Mouse (Mus musculus): ENCODE measurements at regions not wholly inside any gene's neighbourhood (a gene's known extent, or its start where the extent isn't known, plus 50 kb on each side); places are given as distances from the start of the nearest gene placed in this dataset.

DNA sequence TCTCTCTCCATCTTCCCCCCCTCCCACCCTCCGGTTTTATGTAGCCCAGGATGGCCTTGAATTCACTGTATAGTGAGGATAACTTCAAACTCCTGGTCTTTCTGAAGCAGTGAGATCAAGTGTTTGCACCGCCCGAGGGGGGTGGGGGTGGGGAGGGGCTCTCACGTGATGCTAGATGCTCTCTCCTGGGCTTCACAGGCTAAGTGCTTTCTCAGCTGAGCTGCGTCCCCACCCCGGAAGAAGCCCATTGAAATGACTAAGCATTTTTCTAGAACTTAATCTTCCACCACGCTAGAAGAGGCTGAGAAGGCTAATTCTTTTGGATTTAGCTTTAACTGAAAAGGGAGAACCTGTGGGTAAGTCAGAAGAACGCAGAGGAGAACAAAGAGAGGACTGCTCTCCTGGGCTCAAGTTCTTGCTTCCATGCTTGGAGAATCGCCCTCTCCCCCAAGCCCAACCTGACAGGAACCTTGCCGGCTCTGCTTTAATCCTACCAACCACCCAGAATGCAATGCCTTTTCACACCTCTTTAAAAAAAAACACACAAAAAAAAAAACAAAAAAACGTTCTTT is 79.7 kb downstream of the Bbs10 start:
- TF ChIP-seq CTCF (IDR thresholded peaks at IDR 0.05) = no peak
- DNase-seq (ENCODE audit: low spot score) = no peak
- Histone ChIP-seq H3K9me3 (ENCODE audit: low read length) (no peaks in the 10 kb centered on the region), H3K36me3 (ENCODE audit: insufficient read depth, low read length) (no peaks in the 10 kb centered on the region), H3K27me3 (ENCODE audit: insufficient read depth, low read length) (no peaks in the 10 kb centered on the region), H3K4me2 (ENCODE audit: low read depth, low read length, poor library complexity, severe bottlenecking) (no peak overlapping the region), H3K4me1 (ENCODE audit: insufficient read depth, low read length) (no peaks in the 10 kb centered on the region), H3K27ac (ENCODE audit: low read depth, low read length) (no peak overlapping the region), H3K4me3 (ENCODE audit: low read depth, low read length) (no peak overlapping the region), H3K9ac (replicated peaks; ENCODE audit: low read length, poor library complexity, severe bottlenecking) (no peak overlapping the region)
- WGBS = 41% methylated on average over 11 of the region's 11 CpGs
- ATAC-seq (ENCODE audit: low FRiP score) = no peak

GRCm38 (mm10) chr10:111381689-111382088 is 83.2 kb downstream of the Bbs10 start:
- H3K27ac ChIP-seq (ENCODE audit: low read depth, low read length) = no peak overlapping the region; the same call in 1 of the 2 replicates
- no peak overlapping the region for H3K9ac ChIP-seq (replicated peaks; ENCODE audit: low read length, poor library complexity, severe bottlenecking)
- no peak for TF ChIP-seq CTCF (IDR thresholded peaks at IDR 0.05)
- no peak overlapping the region for H3K4me3 ChIP-seq (ENCODE audit: low read depth, low read length)
- 57% methylated on average over 15 of the region's 15 CpGs for WGBS
- no peaks in the 10 kb centered on the region for H3K9me3 ChIP-seq (ENCODE audit: low read length)
- H3K4me2 ChIP-seq (ENCODE audit: low read depth, low read length, poor library complexity, severe bottlenecking) = peak overlapping the region; percentile 12; the same call in 1 of the 2 replicates
- no peaks in the 10 kb centered on the region for H3K36me3 ChIP-seq (ENCODE audit: insufficient read depth, low read length)
- DNase-seq (ENCODE audit: low spot score) (peak; percentile 50), ATAC-seq (ENCODE audit: low FRiP score) (peak; percentile 55; the same call in 1 of the 2 replicates)
- H3K4me1 ChIP-seq (ENCODE audit: insufficient read depth, low read length) = no peaks in the 10 kb centered on the region
- no peaks in the 10 kb centered on the region for H3K27me3 ChIP-seq (ENCODE audit: insufficient read depth, low read length)

- H3K9ac ChIP-seq (replicated peaks; ENCODE audit: low read length, poor library complexity, severe bottlenecking) = no peak overlapping the region
- H3K27ac ChIP-seq (ENCODE audit: low read depth, low read length) = no peak overlapping the region
- WGBS = 39% methylated on average over 4 of the region's 4 CpGs
- ATAC-seq (ENCODE audit: low FRiP score) (peak; percentile 54; the same call in 1 of the 2 replicates), DNase-seq (ENCODE audit: low spot score) (no peak)
- H3K36me3 ChIP-seq (ENCODE audit: insufficient read depth, low read length) = no peaks in the 10 kb centered on the region
- H3K4me3 ChIP-seq (ENCODE audit: low read depth, low read length) = no peak overlapping the region
- peak overlapping the region; percentile 12; the same call in 1 of the 2 replicates for H3K4me2 ChIP-seq (ENCODE audit: low read depth, low read length, poor library complexity, severe bottlenecking)
- H3K27me3 ChIP-seq (ENCODE audit: insufficient read depth, low read length) = no peaks in the 10 kb centered on the region
- no peak for TF ChIP-seq CTCF (IDR thresholded peaks at IDR 0.05)
- no peaks in the 10 kb centered on the region for H3K4me1 ChIP-seq (ENCODE audit: insufficient read depth, low read length)
- no peaks in the 10 kb centered on the region for H3K9me3 ChIP-seq (ENCODE audit: low read length)
Observed at GRCm38 (mm10) chr10:111382206-111382930, 83.9 kb downstream of the Bbs10 start.

GRCm38 (mm10) chr10:111385561-111385960 is 87.1 kb downstream of the Bbs10 start:
- Histone ChIP-seq H3K4me1 (ENCODE audit: insufficient read depth, low read length) (no peaks in the 10 kb centered on the region), H3K36me3 (ENCODE audit: insufficient read depth, low read length) (no peaks in the 10 kb centered on the region), H3K27me3 (ENCODE audit: insufficient read depth, low read length) (no peaks in the 10 kb centered on the region), H3K27ac (ENCODE audit: low read depth, low read length) (no peak overlapping the region), H3K4me2 (ENCODE audit: low read depth, low read length, poor library complexity, severe bottlenecking) (no peak overlapping the region), H3K9ac (replicated peaks; ENCODE audit: low read length, poor library complexity, severe bottlenecking) (no peak overlapping the region), H3K9me3 (ENCODE audit: low read length) (no peaks in the 10 kb centered on the region), H3K4me3 (ENCODE audit: low read depth, low read length) (no peak overlapping the region)
- DNase-seq (ENCODE audit: low spot score) = no peak
- no peak for ATAC-seq (ENCODE audit: low FRiP score)
- no peak for TF ChIP-seq CTCF (IDR thresholded peaks at IDR 0.05)
- 75% methylated on average over 9 of the region's 9 CpGs for WGBS

- Histone ChIP-seq H3K27me3 (ENCODE audit: insufficient read depth, low read length) (no peaks in the 10 kb centered on the region), H3K4me2 (ENCODE audit: low read depth, low read length, poor library complexity, severe bottlenecking) (peak overlapping the region; percentile 47), H3K27ac (ENCODE audit: low read depth, low read length) (no peak overlapping the region), H3K4me1 (ENCODE audit: insufficient read depth, low read length) (no peaks in the 10 kb centered on the region), H3K4me3 (ENCODE audit: low read depth, low read length) (peak overlapping the region; percentile 22), H3K9me3 (ENCODE audit: low read length) (no peaks in the 10 kb centered on the region), H3K36me3 (ENCODE audit: insufficient read depth, low read length) (no peaks in the 10 kb centered on the region), H3K9ac (replicated peaks; ENCODE audit: low read length, poor library complexity, severe bottlenecking) (no peak overlapping the region; the same call in 1 of the 2 replicates)
- ATAC-seq (ENCODE audit: low FRiP score) (peak; percentile 65; the same call in 1 of the 2 replicates), DNase-seq (ENCODE audit: low spot score) (peak; percentile 55)
- 21% methylated on average over 18 of the region's 18 CpGs for WGBS
- TF ChIP-seq CTCF (IDR thresholded peaks at IDR 0.05) = no peak
Observed at GRCm38 (mm10) chr10:111387869-111388538, 85.0 kb upstream of the Nap1l1 start.
